Mouse (Mus musculus): Measurements from ENCODE around the gene Tmem132c.
A peak's percentile ranks its signal among the peaks of the same experiment; 100 is the strongest.
"Not testable (repeated sequence)": the region's sequence is repeated elsewhere in the genome, so short reads cannot be mapped to it uniquely, and the experiment has no call there.

The Tmem132c gene

DNA sequence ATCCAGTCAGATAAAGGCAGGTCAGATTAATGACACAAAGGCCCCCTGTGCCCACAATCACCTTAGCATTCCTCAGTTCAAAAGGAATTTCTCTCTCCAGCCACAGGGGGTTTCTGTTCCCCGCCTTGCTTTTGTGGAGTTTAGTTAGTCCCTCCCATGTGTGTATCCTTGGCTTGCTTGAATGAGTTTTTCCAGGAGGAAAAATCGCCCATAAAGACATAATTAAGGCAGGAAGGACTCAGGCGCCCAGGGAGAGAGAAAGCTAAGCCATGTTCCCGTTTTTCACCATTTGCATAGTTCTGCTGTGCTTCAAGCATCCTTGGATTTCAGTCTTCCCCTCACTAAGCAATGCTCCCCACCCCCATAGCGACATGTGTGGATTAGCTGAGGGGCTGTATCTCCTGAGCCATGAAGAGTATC is 97.4 kb downstream of the Tmem132c start:
- no peak for DNase-seq (ENCODE audit: inconsistent age in 2 of 2, low spot score in 1 of 2)

DNA sequence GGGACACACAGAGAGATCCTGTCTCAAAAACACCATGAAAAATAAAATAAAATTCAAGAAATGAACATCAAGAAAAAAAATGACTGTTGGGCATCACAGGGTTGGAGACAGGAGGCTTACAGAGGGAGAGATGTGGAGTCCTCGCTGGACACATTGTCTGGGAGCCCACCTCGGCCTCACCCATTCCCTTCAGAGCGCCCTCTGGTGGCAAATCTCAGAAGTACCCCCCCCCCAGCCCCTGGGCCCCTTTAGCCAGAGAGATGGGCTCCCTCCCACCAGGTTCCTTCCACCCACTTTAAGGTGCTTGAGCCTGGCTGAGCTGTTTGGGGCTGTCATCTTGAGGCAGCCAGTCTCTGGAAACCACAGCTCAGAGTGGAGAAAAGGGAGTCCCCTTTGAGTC is 99.5 kb downstream of the Tmem132c start:
- DNase-seq (ENCODE audit: inconsistent age in 2 of 2, low spot score in 1 of 2): no peak

DNA sequence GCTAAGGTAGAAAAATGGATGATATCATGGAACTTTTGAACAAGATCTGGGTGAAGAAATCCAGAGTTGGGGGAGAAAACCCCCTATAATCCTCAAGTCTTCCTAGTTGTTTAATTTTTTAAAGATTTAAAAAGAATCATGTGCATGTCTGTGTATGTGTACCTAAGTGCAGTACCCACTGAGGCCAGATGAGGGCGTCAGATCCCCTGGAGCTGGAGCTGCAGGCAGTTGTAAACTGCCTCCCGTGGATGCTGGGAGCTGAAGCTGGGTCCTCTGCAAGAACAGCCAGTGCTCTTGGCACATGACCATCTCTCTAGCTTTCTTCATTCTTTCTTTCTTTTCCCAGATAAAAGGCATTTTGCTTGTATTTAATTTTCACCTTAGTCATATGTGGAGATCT is 103.1 kb downstream of the Tmem132c start:
- DNase-seq (ENCODE audit: inconsistent age in 2 of 2, low spot score in 1 of 2): no peak

DNA sequence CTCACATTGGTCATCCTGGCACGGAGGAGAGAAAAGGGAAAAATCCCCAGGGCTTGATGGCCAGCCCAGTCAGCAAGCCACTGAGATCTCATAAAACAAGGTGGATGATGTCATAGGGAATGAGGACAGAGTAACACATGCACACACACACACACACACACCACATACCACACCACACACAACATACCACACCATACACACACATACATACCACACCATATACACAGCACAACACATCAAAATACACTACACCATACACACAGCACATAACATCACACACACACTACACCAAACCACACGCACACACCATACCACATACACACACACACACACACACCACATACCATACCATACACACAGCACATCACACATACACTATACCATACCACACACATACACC is 104.8 kb downstream of the Tmem132c start:
- DNase-seq (ENCODE audit: inconsistent age in 2 of 2, low spot score in 1 of 2): no peak

DNA sequence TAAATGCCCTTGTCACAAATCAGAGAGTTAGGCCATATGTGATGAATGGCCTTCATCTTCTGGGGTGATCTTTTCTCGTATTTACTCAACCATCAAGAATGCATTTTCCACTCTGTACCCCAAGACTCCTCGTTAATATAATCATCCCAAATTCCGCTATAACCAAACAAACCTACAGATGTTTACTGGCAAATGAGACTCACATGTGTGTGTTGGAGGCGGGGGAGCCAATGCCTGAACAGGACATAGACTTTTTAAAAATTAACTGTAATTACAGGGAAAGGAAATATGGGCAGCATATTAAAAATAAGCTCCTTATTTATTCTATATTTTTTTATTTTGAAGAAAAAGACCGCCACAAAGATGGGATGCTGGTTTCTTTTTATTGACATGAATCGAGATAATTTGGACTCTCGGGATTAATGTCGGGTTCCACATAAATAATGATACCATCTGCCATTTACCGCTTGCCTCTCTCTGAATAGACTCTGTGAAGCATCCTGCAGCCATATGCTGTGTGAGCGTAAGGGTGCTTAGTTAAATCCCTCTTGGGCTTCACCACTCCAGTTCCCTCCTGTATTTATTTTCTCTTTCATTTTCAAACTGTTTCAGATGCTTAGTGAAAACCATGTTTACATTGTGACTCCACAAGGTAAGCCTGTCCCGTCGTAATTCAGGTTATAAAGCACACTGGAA is 105.6 kb downstream of the Tmem132c start:
- no peak for DNase-seq (ENCODE audit: inconsistent age in 2 of 2, low spot score in 1 of 2)

DNA sequence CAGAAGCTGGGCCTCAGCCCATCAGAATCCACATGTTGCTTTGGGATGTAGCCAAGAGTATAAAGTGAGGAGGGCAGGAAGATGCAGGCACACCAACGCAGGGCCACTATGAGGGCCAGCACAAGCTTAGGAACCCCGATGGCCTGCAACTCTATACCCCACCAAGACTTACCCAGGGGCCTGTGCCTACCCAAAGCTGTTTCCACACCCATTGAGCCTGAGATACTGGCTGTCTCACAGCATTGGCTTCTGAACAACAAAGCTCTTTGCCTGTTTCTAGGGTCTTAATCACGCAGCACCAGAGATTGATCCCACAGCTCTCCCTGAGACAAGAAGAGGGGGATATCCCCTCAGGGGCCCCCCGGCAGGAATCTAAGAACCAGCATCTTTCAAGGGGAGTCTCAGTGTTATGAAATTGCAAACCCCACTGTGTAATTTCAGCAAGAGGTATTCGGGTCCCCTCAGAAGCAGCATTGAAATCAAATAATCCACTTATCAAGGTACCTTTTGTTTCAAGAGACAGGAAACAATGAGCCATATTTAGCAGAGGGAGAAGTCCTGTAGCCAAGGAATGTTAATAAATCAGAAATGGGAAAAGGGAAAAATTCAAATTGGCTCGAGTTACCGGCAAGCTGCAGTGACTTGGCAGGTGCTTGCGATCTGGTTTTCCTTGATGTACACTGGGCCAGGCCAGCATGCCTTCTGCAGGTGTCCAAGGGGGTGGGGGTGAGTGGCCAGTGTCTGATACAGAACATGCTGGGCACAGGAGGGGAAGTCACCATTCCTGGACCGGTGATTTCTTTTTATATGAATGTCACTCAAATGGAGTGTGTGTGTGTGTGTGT is 107.8 kb downstream of the Tmem132c start:
- no peak for DNase-seq (ENCODE audit: inconsistent age in 2 of 2, low spot score in 1 of 2)

DNA sequence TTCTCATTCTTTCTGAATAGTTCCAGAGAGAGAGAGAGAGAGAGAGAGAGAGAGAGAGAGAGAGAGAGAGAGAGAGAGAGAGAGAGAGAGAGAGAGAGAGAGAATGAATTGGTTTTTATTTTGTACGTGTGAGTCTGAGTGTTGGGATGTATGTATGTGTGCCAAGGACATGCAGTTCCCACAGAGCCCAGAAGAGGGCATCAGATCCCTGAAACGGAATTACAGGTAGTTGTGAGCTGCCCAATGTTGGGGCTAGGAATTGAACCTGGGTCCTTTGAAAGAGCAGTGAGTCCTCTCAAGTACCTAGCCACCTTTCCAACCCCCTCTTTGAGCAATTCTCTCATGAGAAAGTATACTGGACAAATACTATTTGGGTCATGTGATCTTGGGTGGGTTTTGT is 111.4 kb downstream of the Tmem132c start:
- DNase-seq (ENCODE audit: inconsistent age in 2 of 2, low spot score in 1 of 2): peak in 1 of 2 experiments; percentile 58

DNA sequence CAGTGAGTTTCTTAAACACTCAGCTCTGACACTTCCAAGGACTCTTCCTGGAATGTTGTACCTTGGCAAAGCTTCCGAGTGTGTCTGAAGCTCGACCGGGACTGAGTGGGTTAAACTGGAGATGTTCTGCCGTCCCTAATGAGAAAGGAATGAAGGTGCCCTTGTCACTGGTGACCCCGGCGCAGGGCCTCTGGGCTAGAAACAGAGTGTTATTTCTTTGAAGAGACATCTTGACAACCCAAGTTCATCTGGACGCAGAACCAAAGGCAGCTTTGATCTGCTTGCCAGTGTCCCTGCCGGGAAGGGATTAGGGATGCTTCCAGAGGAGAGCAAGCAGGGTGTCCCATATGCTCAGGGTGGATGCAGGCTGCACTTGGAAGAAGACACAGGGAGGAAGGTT is 114.2 kb downstream of the Tmem132c start:
- peak; percentile 44 to 65 for DNase-seq (ENCODE audit: inconsistent age in 2 of 2, low spot score in 1 of 2)

DNA sequence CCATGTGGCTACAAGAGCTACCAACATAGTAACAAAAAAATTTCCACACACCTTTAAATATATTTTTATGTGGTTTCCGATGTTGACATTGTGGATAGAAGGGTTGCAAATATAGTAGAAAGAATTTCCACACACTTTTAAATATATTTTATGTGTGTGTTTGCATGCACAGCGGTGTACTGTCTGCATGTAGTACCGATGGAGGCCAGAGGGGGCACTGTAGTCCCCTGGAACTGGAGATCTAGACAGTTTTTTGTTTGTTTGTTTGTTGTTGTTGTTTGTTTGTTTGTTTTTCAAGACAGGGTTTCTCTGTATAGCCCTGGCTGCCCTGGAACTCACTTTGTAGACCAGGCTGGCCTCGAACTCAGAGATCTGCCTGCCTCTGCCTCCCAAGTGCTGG is 116.3 kb downstream of the Tmem132c start:
- DNase-seq (ENCODE audit: inconsistent age in 2 of 2, low spot score in 1 of 2): not testable (repeated sequence)

DNA sequence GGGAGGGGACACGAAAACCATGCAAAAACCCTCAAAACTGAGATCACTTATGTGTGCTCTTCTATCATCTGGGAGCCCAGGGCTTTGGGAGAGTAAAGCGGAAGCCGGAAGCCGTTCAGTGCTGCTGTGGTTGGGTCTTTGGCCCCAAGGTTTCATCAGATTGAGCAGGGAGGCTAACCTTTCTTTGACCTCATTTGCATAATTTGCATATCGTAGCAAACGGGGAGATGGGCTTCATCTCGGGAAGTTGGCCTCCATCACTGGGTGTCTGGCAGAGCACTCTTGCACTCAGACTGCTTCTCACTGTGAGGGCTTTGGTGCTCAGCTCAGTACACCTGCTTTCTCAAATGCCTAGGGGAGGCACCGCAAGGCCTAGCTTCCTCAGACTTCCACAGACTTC is 119.5 kb downstream of the Tmem132c start:
- no peak for DNase-seq (ENCODE audit: inconsistent age in 2 of 2, low spot score in 1 of 2)

DNA sequence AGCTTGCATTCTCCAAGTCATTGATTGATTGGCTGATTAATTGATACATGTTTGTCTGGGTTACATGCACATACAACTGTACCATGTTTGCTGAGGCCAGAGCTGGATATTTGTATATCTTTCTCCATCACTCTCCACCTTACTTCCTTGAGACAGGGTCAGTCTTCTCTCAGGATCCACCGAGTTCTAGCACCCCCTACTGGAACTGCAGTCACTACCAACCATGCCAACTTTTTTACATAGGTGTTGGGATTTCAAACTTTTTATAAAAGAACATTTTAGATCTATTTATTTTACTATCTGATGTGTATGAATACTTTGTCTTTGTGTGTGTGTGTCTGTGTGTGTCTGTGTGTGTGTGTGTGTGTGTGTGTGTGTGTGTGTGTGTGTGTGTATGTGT is 123.5 kb downstream of the Tmem132c start:
- peak in 1 of 2 experiments; percentile 43 for DNase-seq (ENCODE audit: inconsistent age in 2 of 2, low spot score in 1 of 2)

DNA sequence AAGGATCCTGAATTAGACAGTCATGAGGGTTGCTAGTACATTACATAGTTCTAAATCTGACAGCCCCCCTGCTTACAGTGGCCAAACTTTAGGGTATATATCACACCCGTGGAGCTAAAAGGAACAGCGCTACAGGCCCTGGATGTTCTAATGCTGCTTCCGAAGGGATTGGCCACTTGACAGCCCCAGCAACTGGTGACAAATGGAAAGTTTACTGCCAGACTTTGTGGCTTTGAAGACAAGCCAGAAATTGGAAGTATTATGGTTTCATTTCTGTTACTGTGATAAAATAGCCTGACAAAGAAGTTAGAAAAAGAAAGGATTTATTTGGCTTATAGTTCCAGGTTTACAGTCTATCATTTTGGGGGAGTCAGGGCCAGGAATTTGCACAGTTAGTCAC is 126.6 kb downstream of the Tmem132c start:
- DNase-seq (ENCODE audit: inconsistent age in 2 of 2, low spot score in 1 of 2): no peak

DNA sequence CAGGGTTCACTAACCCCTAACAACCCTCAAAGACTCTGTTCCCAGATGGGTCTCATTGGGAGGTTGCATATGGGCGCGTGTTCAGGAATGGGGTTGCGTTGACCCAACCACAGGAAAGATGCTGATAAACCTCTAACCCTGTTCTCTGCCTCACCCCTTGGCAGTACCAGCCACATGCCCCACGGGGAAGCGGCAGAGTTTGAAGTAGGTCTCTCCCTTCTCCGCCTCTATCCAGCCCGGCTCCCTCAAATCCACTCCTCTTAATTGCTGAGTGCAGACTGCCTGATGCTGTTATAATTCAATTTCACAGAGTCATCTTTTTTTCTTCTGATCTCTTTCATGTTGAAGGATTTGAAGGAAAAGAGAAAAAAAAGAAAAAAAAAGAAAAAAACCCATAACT is 128.2 kb downstream of the Tmem132c start:
- no peak for DNase-seq (ENCODE audit: inconsistent age in 2 of 2, low spot score in 1 of 2)

DNA sequence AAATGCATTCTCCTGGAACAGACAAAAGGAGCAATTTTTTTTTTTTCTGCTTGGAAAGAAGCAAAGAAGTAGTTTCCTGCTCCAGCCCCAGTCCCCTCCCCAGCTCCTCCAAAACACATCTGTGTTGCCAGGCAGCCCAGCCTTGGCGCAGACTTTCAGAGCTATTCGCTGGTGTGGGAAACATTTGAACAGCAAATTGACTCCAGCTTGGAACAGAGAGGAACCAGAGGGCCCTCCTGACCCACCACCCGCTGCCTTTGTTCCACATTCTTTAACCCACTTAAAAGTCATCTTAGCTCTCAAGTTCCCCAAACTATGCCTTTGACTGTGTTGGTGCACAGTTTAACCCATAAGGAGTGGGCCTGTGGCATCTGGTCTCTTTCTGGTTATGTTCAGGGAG is 128.9 kb downstream of the Tmem132c start:
- DNase-seq (ENCODE audit: inconsistent age in 2 of 2, low spot score in 1 of 2): no peak

DNA sequence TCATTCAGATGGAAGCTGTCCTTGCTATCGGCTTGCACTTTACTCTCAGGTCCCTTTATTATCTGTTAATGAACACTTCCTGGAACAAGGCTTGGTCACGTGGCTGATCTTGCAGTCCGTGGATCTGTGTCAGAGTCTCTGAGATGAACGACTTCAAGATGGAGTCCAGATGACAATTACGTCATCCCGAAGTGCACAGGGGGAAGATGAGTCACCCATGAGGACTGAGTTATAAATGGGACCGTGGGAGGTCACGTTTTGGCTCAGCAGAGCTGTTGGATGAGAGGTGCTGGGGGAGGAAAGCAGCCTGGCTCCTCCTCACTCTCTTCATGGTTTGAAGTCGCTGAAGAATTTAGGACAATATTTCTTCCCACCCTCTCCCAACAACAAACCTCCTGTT is 132.6 kb downstream of the Tmem132c start:
- peak in 1 of 2 experiments; percentile 45 for DNase-seq (ENCODE audit: inconsistent age in 2 of 2, low spot score in 1 of 2)

DNA sequence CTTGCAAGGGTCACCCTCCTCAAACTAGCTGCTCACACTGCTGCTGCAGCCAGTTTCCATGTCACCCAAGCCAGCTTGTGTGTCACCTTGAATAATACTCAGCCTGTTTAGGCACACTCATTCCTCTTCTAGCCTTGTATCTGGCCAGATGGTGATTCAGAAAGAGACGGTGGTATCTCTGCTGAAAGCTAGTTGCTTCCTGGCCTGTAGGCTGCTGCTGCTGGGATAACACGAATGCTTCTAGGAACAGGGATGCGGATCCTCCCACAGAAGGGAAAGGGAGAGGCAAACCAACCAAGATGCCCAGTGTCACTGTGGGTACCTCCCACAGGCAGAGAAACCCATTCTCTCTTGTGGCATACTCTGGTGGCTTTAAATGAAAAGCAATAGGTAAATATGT is 134.0 kb downstream of the Tmem132c start:
- DNase-seq (ENCODE audit: inconsistent age in 2 of 2, low spot score in 1 of 2): peak in 1 of 2 experiments; percentile 14

DNA sequence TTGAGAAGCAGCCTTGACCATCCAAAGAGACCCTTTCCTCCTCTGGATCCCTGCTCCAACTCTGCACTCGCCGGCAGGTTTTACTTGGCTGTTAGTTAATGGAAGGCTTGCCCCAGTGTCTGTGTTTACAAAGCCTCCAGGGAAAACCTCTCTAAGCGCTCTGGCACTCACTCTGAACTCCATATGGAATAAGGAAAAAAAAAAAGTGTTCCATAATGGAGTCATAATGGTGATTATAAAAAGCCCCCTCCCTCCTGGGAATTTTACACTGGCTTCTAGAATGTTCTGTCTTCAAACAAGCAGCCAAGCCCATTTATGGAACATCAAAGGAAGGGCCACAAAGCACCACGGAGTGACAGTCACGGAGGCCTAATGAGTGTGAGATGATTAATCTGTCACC is 136.9 kb downstream of the Tmem132c start:
- no peak for DNase-seq (ENCODE audit: inconsistent age in 2 of 2, low spot score in 1 of 2)

DNA sequence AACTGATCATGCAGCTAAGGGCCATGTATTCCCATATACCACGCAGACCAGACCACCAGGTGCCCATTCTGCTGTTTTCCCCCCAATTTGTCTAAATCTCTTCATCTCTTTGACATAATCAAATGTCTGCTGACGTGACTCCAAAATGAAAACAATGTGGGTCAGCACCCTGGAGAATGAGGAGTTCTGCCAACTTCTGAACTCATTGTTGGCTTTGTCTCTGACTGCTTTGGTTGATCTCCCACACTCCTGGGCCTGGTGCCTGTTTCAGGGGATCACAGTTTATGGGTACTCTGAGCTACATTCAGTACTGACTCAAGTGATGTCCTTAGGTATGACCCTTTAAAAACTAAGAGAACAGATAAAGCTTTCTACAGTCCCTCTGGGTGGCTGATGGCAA is 137.7 kb downstream of the Tmem132c start:
- DNase-seq (ENCODE audit: inconsistent age in 2 of 2, low spot score in 1 of 2): peak in 1 of 2 experiments; percentile 14

DNA sequence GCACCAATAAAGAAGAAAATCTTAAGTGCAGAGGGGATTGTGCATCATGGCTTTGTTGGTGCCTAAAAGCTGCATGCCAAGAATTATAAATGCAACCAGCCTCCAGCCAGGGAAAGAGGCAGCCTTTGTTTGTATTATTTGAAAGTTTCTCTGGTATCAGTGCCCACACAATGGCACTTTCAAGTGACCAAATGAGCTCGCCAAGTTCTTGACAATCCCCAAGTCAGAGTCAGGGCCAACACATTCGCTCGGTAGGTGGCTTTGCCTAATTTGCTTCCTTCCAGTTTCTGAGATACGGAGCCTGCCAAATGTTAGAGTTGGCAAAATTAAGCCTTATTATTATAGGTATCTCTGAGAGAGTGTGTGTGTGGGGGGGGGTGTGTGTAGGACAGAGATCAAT is 139.6 kb downstream of the Tmem132c start:
- no peak for DNase-seq (ENCODE audit: inconsistent age in 2 of 2, low spot score in 1 of 2)

DNA sequence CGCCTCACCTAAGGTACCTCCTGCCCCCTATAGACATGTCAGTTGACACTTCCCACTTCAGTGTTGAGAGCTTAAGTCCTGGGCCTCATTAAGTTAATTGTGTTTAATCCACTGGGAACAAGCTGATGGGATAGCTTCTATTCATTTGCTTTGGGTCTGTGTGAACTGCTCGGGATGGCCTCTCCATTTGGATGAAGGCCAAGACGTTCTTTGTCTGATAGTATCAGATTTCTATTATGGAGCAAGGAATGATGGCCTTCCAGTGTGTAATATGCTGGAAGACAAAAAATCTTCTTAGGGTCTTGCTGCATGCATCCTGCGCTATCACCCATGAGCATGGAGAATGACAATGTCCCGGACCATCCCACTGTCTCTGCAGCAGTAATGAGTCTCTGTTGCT is 141.0 kb downstream of the Tmem132c start:
- no peak for DNase-seq (ENCODE audit: inconsistent age in 2 of 2, low spot score in 1 of 2)

DNA sequence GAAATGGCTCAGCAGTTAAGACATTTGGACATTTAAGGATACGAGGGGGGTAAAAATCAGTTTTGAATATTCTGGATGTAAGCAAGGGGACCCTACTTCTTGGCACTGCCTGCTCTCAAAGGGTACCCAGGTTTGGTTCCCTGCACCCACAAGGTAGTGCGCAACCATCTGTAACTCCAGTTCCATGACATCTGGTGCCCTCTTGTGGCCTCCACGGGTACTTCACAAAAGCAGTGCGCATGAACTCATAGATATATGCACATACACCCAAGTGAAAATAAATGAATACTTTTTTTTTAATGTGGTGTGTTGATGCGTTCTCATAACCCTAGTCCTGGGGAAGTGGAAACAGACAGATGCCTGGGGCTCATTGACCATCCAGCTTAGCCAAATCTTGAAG is 149.6 kb downstream of the Tmem132c start:
- DNase-seq (ENCODE audit: inconsistent age in 2 of 2, low spot score in 1 of 2): no peak

DNA sequence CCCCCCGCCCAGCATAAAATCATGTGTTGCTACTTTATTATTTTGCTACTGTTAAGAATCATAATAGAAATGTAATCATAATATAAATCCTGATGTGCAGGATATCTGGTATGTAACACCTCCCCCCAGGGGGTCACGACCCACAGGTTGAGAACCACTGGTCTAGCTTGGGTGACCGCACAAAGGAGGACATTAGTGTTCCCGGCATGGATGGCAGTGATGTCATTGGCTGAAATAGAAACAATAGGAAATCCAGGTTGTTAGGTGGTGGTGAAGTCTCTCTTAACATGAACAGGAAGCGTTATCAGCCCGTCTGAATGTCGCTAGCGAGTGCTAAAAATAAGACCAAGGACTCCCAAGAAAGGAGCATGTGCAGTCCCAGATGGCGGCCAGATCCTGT is 155.3 kb downstream of the Tmem132c start:
- no peak for DNase-seq (ENCODE audit: inconsistent age in 2 of 2, low spot score in 1 of 2)

All from adrenal gland, adult (tissue).